Mouse (Mus musculus) liver, adult 10 weeks (tissue): ENCODE results near the gene Lef1. TPM values are rescaled to one million over a fixed set of nuclear protein-coding genes. Genes with fewer than 3 reads are reported as not detected.

Experiments used
- polyA plus RNA-seq: library from polyadenylated mRNA; stranded (reverse); fragments of 350-450 nt; fragmentation: Illumina TruSeq; extraction: RNeasy Lipid Tissue Mini Kit (QIAGEN cat#74804); gene quantifications from one replicate; pipeline ENCODE4 v1.2.3, GENCODE M21; 2014; ENCODE audit warnings: low read depth, low replicate concordance

Lef1 gene
- not detected for polyA plus RNA-seq

DNA sequence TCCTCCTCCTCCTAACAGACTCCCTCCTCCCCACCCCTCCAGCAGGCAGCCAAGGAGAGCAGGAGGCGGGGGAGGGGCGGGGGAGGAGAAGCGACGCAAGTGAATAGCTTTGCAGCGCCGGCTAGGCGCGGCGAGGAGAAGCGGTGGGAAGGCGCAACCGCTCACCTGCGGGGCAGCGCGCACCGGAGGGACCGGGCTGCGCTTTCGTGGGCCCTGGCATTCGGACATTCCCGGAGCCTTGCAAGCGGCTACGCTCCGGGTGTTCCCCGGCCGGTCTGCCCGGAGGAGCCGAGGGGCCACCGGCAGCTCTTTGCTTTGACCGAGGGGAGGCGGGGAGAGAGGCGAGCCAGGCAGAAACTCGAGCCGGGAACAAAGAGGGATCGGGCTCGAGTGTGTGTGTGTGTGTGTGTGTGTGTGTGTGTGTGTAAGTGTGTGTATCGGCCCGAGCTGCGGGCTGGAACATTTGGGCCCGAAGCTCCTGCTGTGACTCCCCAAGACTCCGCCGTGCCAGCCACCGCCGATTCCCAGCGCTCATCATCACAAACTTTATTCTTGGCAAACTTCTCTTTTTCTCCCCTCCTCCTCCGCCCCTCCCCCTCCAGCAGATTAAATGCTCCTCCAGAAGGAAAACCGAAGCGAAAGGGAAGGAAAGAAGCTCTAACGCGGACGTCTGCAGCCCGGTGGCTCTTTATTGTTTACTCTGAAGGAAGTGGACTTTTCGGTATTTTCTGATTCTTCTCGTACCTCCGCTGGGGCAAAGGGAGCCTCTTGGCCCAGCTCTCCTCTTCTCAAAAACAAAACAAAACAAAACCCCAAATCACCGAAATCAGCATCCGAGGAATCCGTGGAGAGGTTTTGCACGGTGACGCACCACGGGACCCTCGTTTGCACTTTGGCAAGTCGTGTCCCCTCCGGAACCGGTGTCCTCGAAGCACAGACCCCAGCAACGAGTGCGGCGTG is at the start of gene Lef1:
Gene Lef1 (plus strand): TSS at position 281 of the 960 bp plus-strand sequence.

DNA sequence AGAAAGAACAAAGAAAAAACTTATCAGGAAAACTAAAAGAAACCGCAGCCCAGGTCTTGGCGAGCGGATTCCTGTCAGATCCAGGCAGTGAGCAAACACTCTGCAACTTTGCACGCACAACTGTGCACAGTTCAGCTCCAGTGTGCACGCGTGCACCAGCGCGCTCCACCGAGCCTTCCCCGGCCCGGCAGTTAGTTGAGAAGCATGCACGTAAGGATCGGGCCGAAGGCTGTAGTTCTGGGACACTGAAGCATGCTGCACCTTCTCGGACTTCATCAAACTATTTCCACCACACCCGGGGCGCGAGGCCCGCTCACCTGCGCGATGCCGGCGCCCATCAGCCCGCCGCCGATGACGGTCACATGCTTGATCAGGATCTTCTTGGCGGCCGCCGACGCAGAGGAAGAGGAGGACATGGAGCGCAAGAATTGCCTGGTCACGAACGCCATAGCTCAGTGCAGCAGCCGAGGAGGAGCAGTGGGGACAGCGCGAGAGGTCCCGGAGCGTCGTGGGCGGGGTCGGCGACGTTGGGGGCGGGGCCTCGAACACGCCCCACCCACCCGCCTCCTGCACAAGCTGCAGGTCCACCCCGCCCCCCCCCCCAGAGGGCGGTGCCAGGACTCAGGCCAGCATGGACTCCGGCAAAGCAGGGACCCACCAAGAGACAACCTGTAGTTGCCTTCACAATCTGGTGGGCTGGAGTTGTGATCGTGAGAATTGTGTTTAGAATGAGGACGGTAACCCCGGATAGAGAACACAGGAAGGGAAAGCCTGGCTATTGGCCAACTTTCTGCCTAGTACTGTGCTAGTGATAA is 161.5 kb downstream of the Lef1 start, which contains the start of gene Hadh:
Gene Hadh (minus strand): TSS at position 543 of the 815 bp plus-strand sequence.

Other genes starting within 250 kb of the Lef1 start
- 256 TPM for gene Hadh, start 161.6 kb downstream of the Lef1 start, polyA plus RNA-seq
- gene Cyp2u1, start 192.8 kb downstream of the Lef1 start, polyA plus RNA-seq: 1.7 TPM